Mouse (Mus musculus) cortical plate, adult 2 months (tissue): ENCODE data around the gene Arhgap30.

Experiments used
- CTCF ChIP-seq: fragments of 200-500 bp; IDR thresholded peaks from 2 replicates; pipeline ENCODE4 v1.5.1; 2011; ENCODE audit warnings: mild to moderate bottlenecking, control low read depth, low read length; ENCODE audit not compliant: insufficient read depth; ENCODE audit errors: extremely low read depth
- POLR2A ChIP-seq: fragments of 200-500 bp; IDR thresholded peaks from 2 replicates; pipeline ENCODE4 v1.6.1; 2011; ENCODE audit warnings: mild to moderate bottlenecking, low read length, control low read depth; ENCODE audit not compliant: insufficient read depth; ENCODE audit errors: extremely low read depth

DNA sequence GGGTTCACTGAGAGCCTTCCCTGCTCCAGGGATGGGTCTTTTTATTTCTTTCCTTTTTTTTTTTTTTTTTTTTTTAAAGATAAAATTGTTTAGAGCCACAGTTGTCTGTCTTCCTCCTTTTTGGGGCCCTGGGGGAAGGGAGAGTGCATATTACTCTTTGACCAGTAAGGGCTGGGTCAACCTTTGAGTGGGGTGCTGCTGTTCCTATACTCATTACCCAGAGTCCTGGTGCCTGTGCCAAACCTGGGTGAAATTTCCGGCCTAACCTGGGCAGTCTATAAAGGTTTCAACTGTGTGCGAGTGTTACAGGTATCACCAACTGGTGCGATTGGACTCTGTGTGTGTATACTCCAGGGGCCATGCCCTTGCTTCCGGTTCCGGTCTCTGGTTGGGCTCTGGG is 29.9 kb downstream of the Arhgap30 start, which contains the start of gene Tstd1:
- TF ChIP-seq POLR2A (no peak), CTCF (no peak)
